15 mouse cellular contexts compared by ENCODE assay signal in genomic region chr2:119993515-119993914, GRCm38 (mm10).
"Had no signal": no experiment of that assay in that cellular context is flagged by ENCODE, and none has a peak within 500 bp of the region (broad histone marks: within the 10 kb centered on the region; RNA-seq: fewer than 3 reads in every experiment).

No protein-coding gene starts in this region.

- H3K27me3 ChIP-seq: limb, embryonic 15.5 days; liver, embryonic 12.5 days; midbrain, embryonic 13.5 days; neural tube, embryonic 15.5 days; stomach, embryonic 15.5 days had no signal

- H3K9me3 ChIP-seq: limb, embryonic 15.5 days; liver, embryonic 12.5 days; midbrain, embryonic 13.5 days; neural tube, embryonic 15.5 days; stomach, embryonic 15.5 days had no signal

- H3K4me2 ChIP-seq: limb, embryonic 15.5 days; liver, embryonic 12.5 days; lung, embryonic 14.5 days; midbrain, embryonic 13.5 days; neural tube, embryonic 15.5 days; stomach, embryonic 15.5 days had no signal

- H3K36me3 ChIP-seq: liver, embryonic 12.5 days; stomach, embryonic 15.5 days had no signal

- H3K27ac ChIP-seq: kidney, postnatal 0 days; liver, embryonic 12.5 days; midbrain, embryonic 13.5 days; neural tube, embryonic 15.5 days; stomach, embryonic 15.5 days had no signal

- DNase-seq: kidney, adult 9 months; kidney, postnatal 36 days; layer of hippocampus, adult 9-11 months; layer of hippocampus, postnatal 36 days; lung, embryonic 14.5 days; retina, postnatal 1 day; right cerebral cortex, postnatal 4 days; thymus, postnatal 4 days had no signal

- H3K4me3 ChIP-seq: limb, embryonic 15.5 days; liver, embryonic 12.5 days; midbrain, embryonic 13.5 days; myocyte; neural tube, embryonic 15.5 days; stomach, embryonic 15.5 days had no signal

- ATAC-seq: liver, embryonic 12.5 days; midbrain, embryonic 13.5 days had no signal

- H3K9ac ChIP-seq: limb, embryonic 15.5 days; liver, embryonic 12.5 days; lung, embryonic 14.5 days; midbrain, embryonic 13.5 days; neural tube, embryonic 15.5 days; stomach, embryonic 15.5 days had no signal
